Mouse (Mus musculus) retina, postnatal 1 day (tissue): ENCODE data around the gene Cmtm2a.
"Not testable (repeated sequence)": the region's sequence is repeated elsewhere in the genome, so short reads cannot be mapped to it uniquely, and the experiment has no call there.

ENCODE experiments used
- DNase-seq: peaks from one replicate; pipeline ENCODE4 v3.0.0-alpha.2; 2012

Gene Cmtm2a

GRCm38 (mm10) chr8:104268937-104269440, 24.0 kb downstream of the Cmtm2a start:
- peak; percentile 9 for DNase-seq

GRCm38 (mm10) chr8:104268368-104268767, 24.6 kb downstream of the Cmtm2a start:
- no peak for DNase-seq

- not testable (repeated sequence) for DNase-seq
Measured at GRCm38 (mm10) chr8:104264271-104264935, 28.6 kb downstream of the Cmtm2a start.

GRCm38 (mm10) chr8:104261802-104262201, 31.2 kb downstream of the Cmtm2a start:
- DNase-seq = not testable (repeated sequence)

- DNase-seq = peak; percentile 25
Measured at GRCm38 (mm10) chr8:104253016-104253415, 40.0 kb downstream of the Cmtm2a start.

GRCm38 (mm10) chr8:104251461-104251860, 41.5 kb downstream of the Cmtm2a start:
- DNase-seq = no peak

GRCm38 (mm10) chr8:104250439-104251367, 42.3 kb downstream of the Cmtm2a start, which contains the start of gene Cklf:
Gene Cklf, plus strand, starts transcription at chr8:104250861.
- peak; percentile 93 for DNase-seq

GRCm38 (mm10) chr8:104249442-104249996, 43.5 kb downstream of the Cmtm2a start:
- DNase-seq = no peak

GRCm38 (mm10) chr8:104248276-104248675, 44.7 kb downstream of the Cmtm2a start, which contains the start of gene Tk2:
Gene Tk2, minus strand, starts transcription at chr8:104248558.
- peak; percentile 86 for DNase-seq

- DNase-seq = peak; percentile 9
Measured at GRCm38 (mm10) chr8:104247908-104248275, 45.1 kb downstream of the Cmtm2a start.

- no peak for DNase-seq
Measured at GRCm38 (mm10) chr8:104247054-104247907, 45.7 kb downstream of the Cmtm2a start.

- DNase-seq = no peak
Measured at GRCm38 (mm10) chr8:104246621-104247020, 46.4 kb downstream of the Cmtm2a start.

- no peak for DNase-seq
Measured at GRCm38 (mm10) chr8:104242038-104242644, 50.8 kb downstream of the Cmtm2a start.

- no peak for DNase-seq
Measured at GRCm38 (mm10) chr8:104239418-104239861, 53.5 kb downstream of the Cmtm2a start.

- DNase-seq = peak; percentile 35
Measured at GRCm38 (mm10) chr8:104234573-104234972, 58.4 kb downstream of the Cmtm2a start.

GRCm38 (mm10) chr8:104232919-104233318, 60.1 kb downstream of the Cmtm2a start:
- no peak for DNase-seq

- no peak for DNase-seq
Measured at GRCm38 (mm10) chr8:104232039-104232438, 60.9 kb downstream of the Cmtm2a start.
